Mouse (Mus musculus): Measurements from ENCODE around the gene Rfng.

- no peak for TF ChIP-seq CTCF (IDR thresholded peaks at IDR 0.05; ENCODE audit: borderline replicate concordance, extremely low read depth, insufficient read depth, insufficient read length)
- TF ChIP-seq POLR2A (IDR thresholded peaks at IDR 0.05; ENCODE audit: borderline replicate concordance, extremely low read depth, insufficient read depth, insufficient read length, poor library complexity, severe bottlenecking), result no peak
Observed at GRCm38 (mm10) chr11:120808010-120808409, 24.0 kb upstream of the Rfng start.

All from brain, embryonic 14.5 days (tissue).